Mouse (Mus musculus) heart, embryonic 16.5 days (tissue): ENCODE measurements around the gene Dip2b. TPM values are rescaled to one million over a fixed set of nuclear protein-coding genes. Genes with fewer than 3 reads are reported as not detected.

Experiments
- ATAC-seq: fragments of 200-750 bp; cut with Nextera tagmentation; replicated peaks from 2 replicates; pipeline ENCODE4 v1.8.0; 2017; ENCODE audit warnings: moderate number of reproducible peaks; ENCODE audit not compliant: insufficient read depth, low FRiP score; ENCODE audit errors: extremely low read depth
- H3K27ac ChIP-seq: fragments of 300-500 bp; sonication (generic); 2 replicates; pipeline ENCODE4 v1.5.1; 2014; ENCODE audit warnings: mild to moderate bottlenecking, low read length, control low read depth, moderate library complexity
- H3K27me3 ChIP-seq: fragments of 300-500 bp; sonication (generic); 2 replicates; pipeline ENCODE4 v1.6.1; 2014; ENCODE audit warnings: low read length, mixed read lengths; ENCODE audit not compliant: control insufficient read depth, insufficient read depth
- H3K36me3 ChIP-seq: fragments of 300-500 bp; sonication (generic); 2 replicates; pipeline ENCODE4 v1.6.1; 2014; ENCODE audit not compliant: control insufficient read depth, insufficient read depth
- H3K4me1 ChIP-seq: fragments of 300-500 bp; sonication (generic); 2 replicates; pipeline ENCODE4 v1.6.1; 2014; ENCODE audit warnings: low read length, mixed read lengths; ENCODE audit not compliant: control insufficient read depth, insufficient read depth
- H3K4me2 ChIP-seq: fragments of 300-500 bp; sonication (generic); 2 replicates; pipeline ENCODE4 v1.6.1; 2014; ENCODE audit warnings: low read depth, mild to moderate bottlenecking, control low read depth, low read length
- H3K4me3 ChIP-seq: fragments of 300-500 bp; sonication (generic); 2 replicates; pipeline ENCODE4 v1.5.1; 2014; ENCODE audit warnings: mild to moderate bottlenecking, control low read depth, low read length
- H3K9ac ChIP-seq: fragments of 300-500 bp; sonication (generic); 2 replicates; pipeline ENCODE4 v1.6.1; 2014; ENCODE audit warnings: low read length, control low read depth
- H3K9me3 ChIP-seq: fragments of 300-500 bp; sonication (generic); replicated peaks from 2 replicates; pipeline ENCODE4 v1.6.1; 2016; ENCODE audit warnings: low read length; ENCODE audit not compliant: control insufficient read depth
- WGBS: fragments of 180-500 bp; shearing (Covaris S2); extraction: QIAGEN DNeasy Blood & Tissue Kit; methylation state at CpG from one replicate; pipeline ENCODE4 v1.1.7; 2014; 5-methylcytosine and 5-hydroxymethylcytosine counted together
- polyA plus RNA-seq: library from polyadenylated mRNA; unstranded; fragments of >200 nt; fragmentation: Nextera tagmentation; extraction: Ambion mirVana; gene quantifications from 2 replicates; pipeline ENCODE4 v1.2.1, GENCODE M21; 2015

Gene Dip2b
- polyA plus RNA-seq, 1 experiment from 2014 or later = 14.1 TPM

GRCm38 (mm10) chr15:100025076-100025834 lies 13.2 kb upstream of the Dip2b start:
- Histone ChIP-seq H3K9ac (no peak overlapping the region), H3K9me3 (no peaks in the 10 kb centered on the region), H3K4me3 (no peak overlapping the region), H3K27ac (no peak overlapping the region), H3K4me1 (no peaks in the 10 kb centered on the region), H3K4me2 (no peak overlapping the region), H3K27me3 (no peaks in the 10 kb centered on the region), H3K36me3 (peaks cover 2% of the 10 kb centered on the region; the same call in 1 of the 2 replicates)
- 73% methylated on average over 11 of the region's 11 CpGs for WGBS
- ATAC-seq = no peak

DNA sequence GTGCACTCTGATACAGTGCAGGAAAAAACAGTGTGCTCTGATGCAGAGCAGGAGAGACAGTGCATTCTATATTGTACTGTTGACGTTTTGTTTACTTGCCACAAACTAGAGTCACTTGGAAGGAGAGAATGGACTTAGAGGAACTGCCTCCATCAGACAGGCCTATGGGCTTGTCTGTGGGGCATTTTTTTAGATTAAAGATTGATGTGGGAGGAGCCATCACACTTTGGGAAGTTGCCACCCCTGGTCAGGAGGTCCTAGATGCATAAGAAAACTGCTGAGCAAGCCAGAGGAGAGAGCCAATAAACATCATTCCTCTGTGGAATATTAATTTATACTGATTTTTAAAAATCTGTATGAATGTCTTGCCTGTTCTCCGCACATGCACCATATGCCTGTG lies 10.3 kb upstream of the Dip2b start:
- Histone ChIP-seq H3K36me3 (no peaks in the 10 kb centered on the region), H3K4me3 (no peak overlapping the region), H3K9ac (no peak overlapping the region), H3K27me3 (no peaks in the 10 kb centered on the region), H3K4me1 (no peaks in the 10 kb centered on the region), H3K9me3 (peaks cover 4% of the 10 kb centered on the region; the same call in 1 of the 2 replicates), H3K4me2 (no peak overlapping the region), H3K27ac (no peak overlapping the region)
- ATAC-seq = no peak
- 76% methylated on average over 2 of the region's 2 CpGs for WGBS

- no peak overlapping the region for H3K9ac ChIP-seq
- H3K36me3 ChIP-seq = no peaks in the 10 kb centered on the region
- 53% methylated on average over 8 of the region's 8 CpGs for WGBS
- no peaks in the 10 kb centered on the region for H3K27me3 ChIP-seq
- peaks cover 4% of the 10 kb centered on the region; the same call in 1 of the 2 replicates for H3K9me3 ChIP-seq
- no peak for ATAC-seq
- no peak overlapping the region for H3K27ac ChIP-seq
- H3K4me3 ChIP-seq = no peak overlapping the region
- no peak overlapping the region for H3K4me2 ChIP-seq
- no peaks in the 10 kb centered on the region for H3K4me1 ChIP-seq
These were observed 9.0 kb upstream of the Dip2b start for GRCm38 (mm10) chr15:100029497-100029896.

DNA sequence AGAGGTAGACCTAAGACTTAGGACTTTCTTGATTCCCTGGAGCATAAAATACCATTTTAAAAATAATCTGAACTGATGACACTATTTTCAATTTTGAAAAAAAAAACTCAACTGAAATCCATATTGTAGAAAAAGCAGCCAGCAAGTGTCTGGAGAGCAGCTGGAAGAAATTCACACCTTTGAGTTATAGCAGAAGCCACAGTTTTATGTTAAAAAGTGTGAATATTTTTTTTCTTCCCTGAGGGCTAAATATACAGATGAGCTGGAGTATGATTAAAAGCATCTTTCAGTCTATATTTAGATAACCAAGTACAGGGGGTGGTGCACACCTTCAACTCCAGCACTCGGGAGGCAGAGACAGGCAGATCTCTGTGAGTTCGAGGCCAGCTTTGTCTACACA lies 8.6 kb upstream of the Dip2b start:
- Histone ChIP-seq H3K27ac (no peak overlapping the region), H3K4me3 (no peak overlapping the region), H3K9me3 (peaks cover 4% of the 10 kb centered on the region; the same call in 1 of the 2 replicates), H3K4me1 (no peaks in the 10 kb centered on the region), H3K27me3 (no peaks in the 10 kb centered on the region), H3K36me3 (no peaks in the 10 kb centered on the region), H3K4me2 (no peak overlapping the region), H3K9ac (no peak overlapping the region)
- ATAC-seq = no peak
- 80% methylated on average over 2 of the region's 2 CpGs for WGBS

GRCm38 (mm10) chr15:100032546-100032945 lies 5.9 kb upstream of the Dip2b start:
- Histone ChIP-seq H3K27ac (no peak overlapping the region), H3K27me3 (no peaks in the 10 kb centered on the region), H3K36me3 (no peaks in the 10 kb centered on the region), H3K9me3 (peaks cover 4% of the 10 kb centered on the region; the same call in 1 of the 2 replicates), H3K9ac (no peak overlapping the region), H3K4me2 (no peak overlapping the region), H3K4me1 (no peaks in the 10 kb centered on the region), H3K4me3 (no peak overlapping the region)
- no peak for ATAC-seq
- WGBS = 79% methylated on average over 3 of the region's 3 CpGs

GRCm38 (mm10) chr15:100039001-100039701 lies 687 bp downstream of the Dip2b start:
- WGBS = under 1% methylated on average over 36 of the region's 36 CpGs
- H3K9me3 ChIP-seq = no peaks in the 10 kb centered on the region
- H3K4me3 ChIP-seq = peak overlapping the region; percentile 89
- H3K36me3 ChIP-seq = no peaks in the 10 kb centered on the region
- H3K27ac ChIP-seq = peak overlapping the region; percentile 98
- no peaks in the 10 kb centered on the region for H3K27me3 ChIP-seq
- peaks cover 26% of the 10 kb centered on the region for H3K4me1 ChIP-seq
- ATAC-seq = peak; percentile 62
- peak overlapping the region; percentile 97 for H3K9ac ChIP-seq
- peak overlapping the region; percentile 61 for H3K4me2 ChIP-seq

DNA sequence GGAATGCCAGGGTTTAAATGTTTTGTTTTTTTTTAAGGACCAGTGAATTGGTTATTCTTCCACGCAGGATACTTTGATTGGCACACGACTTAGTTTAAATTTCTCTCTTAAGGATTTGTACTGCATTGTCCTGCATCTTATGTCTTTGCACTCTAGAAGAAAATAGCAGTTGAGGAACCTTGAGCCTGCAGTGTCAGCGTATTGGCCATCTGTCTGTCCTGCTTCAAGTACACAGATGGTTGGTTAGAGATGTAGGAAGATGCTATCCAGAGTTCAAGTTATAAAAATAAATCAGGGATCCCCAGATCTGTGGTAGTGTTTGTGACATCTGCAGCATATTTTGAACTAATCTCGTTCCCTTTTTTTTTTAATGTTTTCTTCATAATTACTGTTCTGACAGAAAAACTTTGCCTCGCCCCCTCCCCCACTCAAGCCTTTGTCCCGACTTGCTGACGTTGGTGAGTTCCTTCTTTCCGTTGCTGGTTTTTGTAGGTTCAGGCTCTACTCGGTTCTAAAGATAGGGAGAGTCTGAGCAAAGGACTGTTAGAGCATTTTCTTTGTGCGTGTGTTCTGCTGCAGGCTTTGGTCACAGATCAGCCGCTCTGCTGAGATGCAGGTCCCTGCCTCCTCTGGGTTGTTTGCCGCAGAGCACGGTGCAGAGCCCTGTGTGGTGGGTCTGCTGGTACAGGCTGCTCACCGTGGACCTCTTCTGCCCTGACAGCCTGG lies 2.2 kb downstream of the Dip2b start:
- no peaks in the 10 kb centered on the region for H3K9me3 ChIP-seq
- H3K27me3 ChIP-seq = no peaks in the 10 kb centered on the region
- ATAC-seq = no peak
- no peaks in the 10 kb centered on the region for H3K36me3 ChIP-seq
- peaks cover 32% of the 10 kb centered on the region for H3K4me1 ChIP-seq
- H3K4me3 ChIP-seq = peak overlapping the region; percentile 34
- H3K9ac ChIP-seq = peak overlapping the region; percentile 49
- H3K4me2 ChIP-seq = peak overlapping the region; percentile 61
- 23% methylated on average over 14 of the region's 14 CpGs for WGBS
- H3K27ac ChIP-seq = no peak overlapping the region

- Histone ChIP-seq H3K27me3 (no peaks in the 10 kb centered on the region), H3K4me1 (peaks cover 35% of the 10 kb centered on the region), H3K36me3 (no peaks in the 10 kb centered on the region), H3K27ac (peak overlapping the region; percentile 33; the same call in 1 of the 2 replicates), H3K4me2 (peak overlapping the region; percentile 61), H3K9me3 (no peaks in the 10 kb centered on the region), H3K4me3 (peak overlapping the region; percentile 22), H3K9ac (peak overlapping the region; percentile 49; the same call in 1 of the 2 replicates)
- no peak for ATAC-seq
- 29% methylated on average over 10 of the region's 10 CpGs for WGBS
These were observed 3.0 kb downstream of the Dip2b start for GRCm38 (mm10) chr15:100041267-100042047.
